Mouse (Mus musculus) neural tube, embryonic 11.5 days (tissue): Measurements from ENCODE around the gene Arap2. TPM values are rescaled to one million over a fixed set of nuclear protein-coding genes. Genes with fewer than 3 reads are reported as not detected.

Experiments
- ATAC-seq: fragments of 200-750 bp; cut with Nextera tagmentation; 2 replicates; pipeline ENCODE4 v1.8.0; 2017; ENCODE audit warnings: moderate number of reproducible peaks, mild to moderate bottlenecking, moderate TSS enrichment, moderate library complexity; ENCODE audit not compliant: insufficient read depth, low FRiP score, low TSS enrichment
- DNase-seq: peaks from one replicate; pipeline ENCODE4 v3.0.0-alpha.2; 2015; ENCODE audit warnings: low spot score
- H3K27ac ChIP-seq: fragments of 300-500 bp; sonication (generic); 2 replicates; pipeline ENCODE4 v1.5.1; 2014; ENCODE audit warnings: low read depth, mild to moderate bottlenecking, low read length
- H3K27me3 ChIP-seq: fragments of 300-500 bp; sonication (generic); 2 replicates; pipeline ENCODE4 v1.6.1; 2014; ENCODE audit warnings: mild to moderate bottlenecking, low read length, mixed read lengths; ENCODE audit not compliant: control insufficient read depth, insufficient read depth
- H3K36me3 ChIP-seq: fragments of 300-500 bp; sonication (generic); 2 replicates; pipeline ENCODE4 v1.6.1; 2014; ENCODE audit warnings: mild to moderate bottlenecking, low read length, moderate library complexity, mixed read lengths; ENCODE audit not compliant: control insufficient read depth, insufficient read depth
- H3K4me1 ChIP-seq: fragments of 300-500 bp; sonication (generic); 2 replicates; pipeline ENCODE4 v1.6.1; 2014; ENCODE audit warnings: low read length, mixed read lengths; ENCODE audit not compliant: control insufficient read depth, insufficient read depth
- H3K4me2 ChIP-seq: fragments of 300-500 bp; sonication (generic); 2 replicates; pipeline ENCODE4 v1.6.1; 2014; ENCODE audit warnings: low read depth, mild to moderate bottlenecking, moderate library complexity
- H3K4me3 ChIP-seq: fragments of 300-500 bp; sonication (generic); 2 replicates; pipeline ENCODE4 v1.5.1; 2014; ENCODE audit warnings: low read depth, low read length
- H3K9ac ChIP-seq: fragments of 300-500 bp; sonication (generic); 2 replicates; pipeline ENCODE4 v1.6.1; 2014; ENCODE audit warnings: mild to moderate bottlenecking, low read length
- H3K9me3 ChIP-seq: fragments of 300-500 bp; sonication (generic); 2 replicates; pipeline ENCODE4 v1.6.1; 2016; ENCODE audit warnings: low read length; ENCODE audit not compliant: control insufficient read depth
- WGBS: fragments of 180-500 bp; shearing (Covaris S2); extraction: QIAGEN DNeasy Blood & Tissue Kit; methylation state at CpG from one replicate; pipeline ENCODE4 v1.1.7; 2014; 5-methylcytosine and 5-hydroxymethylcytosine counted together
- polyA plus RNA-seq: library from polyadenylated mRNA; unstranded; fragments of >200 nt; fragmentation: Nextera tagmentation; extraction: Ambion mirVana; gene quantifications from 2 replicates; pipeline ENCODE4 v1.2.1, GENCODE M21; 2014

Arap2 gene
- polyA plus RNA-seq, result 0.77 and 1.8 TPM in 2 replicates

DNA sequence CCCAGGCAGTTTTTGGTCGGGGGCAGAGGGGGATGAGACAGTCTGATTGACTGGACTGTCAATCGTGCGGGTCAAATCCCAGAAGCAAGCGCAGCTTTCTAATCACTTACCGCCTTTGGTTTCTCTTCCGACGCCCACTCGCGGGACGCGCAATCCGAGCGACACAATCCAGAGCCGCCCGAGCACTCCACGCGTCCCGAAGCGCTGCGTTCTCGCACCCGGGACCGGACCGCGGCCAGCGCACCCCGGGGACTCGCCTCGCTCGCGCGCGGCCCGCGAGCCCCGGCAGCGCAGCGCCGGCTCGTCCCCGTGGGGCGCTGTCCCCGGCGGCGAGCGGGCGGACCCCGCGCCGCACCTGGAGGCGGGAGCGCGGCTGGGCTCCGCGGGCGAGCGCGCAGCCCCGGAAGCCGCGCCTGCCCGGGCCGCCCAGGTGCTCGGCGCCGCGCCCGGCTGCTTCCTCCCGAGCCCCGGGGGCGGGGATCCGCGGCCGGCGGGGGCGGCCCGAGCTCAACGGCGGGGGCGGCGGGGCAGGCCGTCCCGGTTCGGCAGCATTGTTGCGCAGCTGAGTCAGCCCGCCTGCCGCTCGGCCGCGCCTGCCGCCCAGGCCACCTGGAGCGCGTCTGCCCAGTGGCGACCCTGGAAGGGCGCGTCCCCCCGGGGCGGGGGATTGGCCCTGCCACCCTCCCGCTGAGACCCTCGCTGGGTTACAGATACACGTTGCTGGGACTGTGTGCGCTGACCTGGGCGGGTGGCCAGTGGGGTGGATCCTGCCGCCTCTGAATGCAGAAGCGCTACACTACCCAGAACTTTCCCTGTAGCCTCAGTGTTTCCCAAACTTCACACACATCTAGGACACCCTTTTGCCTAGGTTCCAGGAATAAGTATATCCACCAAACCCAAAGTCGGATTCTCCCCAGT lies at the start of gene Arap2:
Gene Arap2 (minus strand): TSS at position 376 of the 918 bp plus-strand sequence.
- Histone ChIP-seq H3K36me3 (no peaks in the 10 kb centered on the region), H3K4me2 (peak within 1 kb of the TSS; percentile 83), H3K4me3 (peak within 1 kb of the TSS; percentile 65), H3K9ac (peak within 1 kb of the TSS; percentile 56), H3K9me3 (no peaks in the 10 kb centered on the region), H3K27ac (no peak within 1 kb of the TSS), H3K27me3 (no peaks in the 10 kb centered on the region), H3K4me1 (no peaks in the 10 kb centered on the region; the same call in 1 of the 2 replicates)
- under 1% methylated on average over 87 of the region's 106 CpGs for WGBS
- peak; percentile 73 for ATAC-seq
- peak; percentile 36 for DNase-seq

DNA sequence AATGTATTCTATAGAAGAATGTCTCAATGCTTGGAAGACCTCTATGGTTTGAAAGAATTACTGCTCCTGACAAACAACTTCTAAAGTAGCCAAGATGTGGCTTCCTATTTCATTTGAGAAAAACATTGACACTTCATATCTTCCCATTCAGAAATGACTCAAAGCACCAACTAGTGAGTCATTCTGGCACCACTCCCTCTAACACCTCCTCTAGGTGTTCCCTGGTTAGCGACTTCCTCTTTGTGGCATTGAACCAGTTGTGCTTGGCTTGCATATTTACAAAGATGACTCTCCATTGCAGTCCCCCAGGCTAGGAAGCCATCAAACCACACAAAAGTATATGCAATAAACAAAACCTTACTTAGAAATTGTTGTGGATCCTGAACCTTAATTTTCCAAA lies 49.8 kb upstream of the Arap2 start:
- no peak overlapping the region for H3K27ac ChIP-seq
- H3K36me3 ChIP-seq, result no peaks in the 10 kb centered on the region
- no peak for ATAC-seq
- H3K4me2 ChIP-seq, result no peak overlapping the region
- H3K4me3 ChIP-seq, result no peak overlapping the region
- DNase-seq, result no peak
- WGBS, result 84% methylated on average over 1 of the region's 1 CpGs
- H3K9me3 ChIP-seq, result no peaks in the 10 kb centered on the region
- H3K9ac ChIP-seq, result no peak overlapping the region
- no peaks in the 10 kb centered on the region for H3K4me1 ChIP-seq
- no peaks in the 10 kb centered on the region for H3K27me3 ChIP-seq

DNA sequence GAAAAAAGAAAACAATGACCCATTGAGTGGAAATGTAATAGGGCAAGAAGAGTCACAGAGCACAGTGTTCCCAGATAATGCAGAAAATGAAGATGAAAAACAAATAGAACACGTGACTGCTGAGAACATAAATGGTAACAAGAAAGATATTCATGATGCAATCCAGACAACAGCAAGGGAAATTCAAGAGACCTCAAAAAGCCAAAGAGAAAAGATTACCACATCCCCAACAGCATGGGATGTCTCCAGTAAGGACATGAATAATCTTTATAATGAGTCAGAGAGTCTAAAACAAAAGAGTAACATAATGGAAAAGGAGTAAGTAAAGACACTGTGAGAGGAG lies 48.1 kb upstream of the Arap2 start:
- Histone ChIP-seq H3K9ac (no peak overlapping the region), H3K4me2 (no peak overlapping the region), H3K27me3 (no peaks in the 10 kb centered on the region), H3K36me3 (no peaks in the 10 kb centered on the region), H3K4me1 (no peaks in the 10 kb centered on the region), H3K4me3 (no peak overlapping the region), H3K9me3 (no peaks in the 10 kb centered on the region), H3K27ac (no peak overlapping the region)
- 53% methylated on average over 1 of the region's 1 CpGs for WGBS
- peak; percentile 26 for ATAC-seq
- DNase-seq, result no peak

DNA sequence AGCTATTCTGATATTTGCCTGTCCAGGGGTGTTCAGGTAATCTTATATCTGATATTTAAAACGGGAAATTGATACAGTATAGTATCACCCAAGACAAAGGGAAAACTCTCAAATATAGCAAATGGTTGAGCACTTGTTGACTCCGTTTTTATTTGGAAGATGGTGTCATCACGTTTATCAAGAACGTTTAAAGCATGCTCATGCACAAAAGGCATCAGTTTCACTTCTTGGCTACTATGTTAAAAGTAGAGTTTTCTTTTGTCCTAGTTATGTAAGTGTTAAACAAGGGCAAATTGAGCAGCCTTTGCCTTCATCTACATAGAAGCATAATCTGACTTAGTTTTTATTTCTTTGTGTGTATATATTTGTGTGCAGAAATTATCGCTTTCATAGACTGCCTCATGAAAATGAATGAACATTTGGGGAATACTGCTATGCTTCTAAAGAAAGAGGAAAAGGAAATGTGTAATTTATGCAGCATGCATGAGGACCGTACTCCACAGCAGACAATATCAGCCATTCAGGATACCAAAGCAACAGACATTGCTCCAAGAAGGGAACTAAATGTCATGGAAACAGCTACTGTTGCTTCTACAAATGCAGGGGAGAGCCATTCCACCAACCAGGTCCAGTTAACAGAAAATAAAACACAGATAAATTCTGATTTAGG lies 47.6 kb upstream of the Arap2 start, which contains the start of gene Dthd1:
Gene Dthd1 (plus strand): TSS at position 422 of the 670 bp plus-strand sequence.
- no peaks in the 10 kb centered on the region for H3K9me3 ChIP-seq
- no peak within 1 kb of the TSS for H3K4me3 ChIP-seq
- H3K4me2 ChIP-seq, result no peak within 1 kb of the TSS
- 70% methylated on average over 6 of the region's 6 CpGs for WGBS
- DNase-seq (peak; percentile 12), ATAC-seq (peak; percentile 77)
- H3K36me3 ChIP-seq, result no peaks in the 10 kb centered on the region
- no peaks in the 10 kb centered on the region for H3K4me1 ChIP-seq
- no peak within 1 kb of the TSS for H3K9ac ChIP-seq
- no peak within 1 kb of the TSS for H3K27ac ChIP-seq
- no peaks in the 10 kb centered on the region for H3K27me3 ChIP-seq

DNA sequence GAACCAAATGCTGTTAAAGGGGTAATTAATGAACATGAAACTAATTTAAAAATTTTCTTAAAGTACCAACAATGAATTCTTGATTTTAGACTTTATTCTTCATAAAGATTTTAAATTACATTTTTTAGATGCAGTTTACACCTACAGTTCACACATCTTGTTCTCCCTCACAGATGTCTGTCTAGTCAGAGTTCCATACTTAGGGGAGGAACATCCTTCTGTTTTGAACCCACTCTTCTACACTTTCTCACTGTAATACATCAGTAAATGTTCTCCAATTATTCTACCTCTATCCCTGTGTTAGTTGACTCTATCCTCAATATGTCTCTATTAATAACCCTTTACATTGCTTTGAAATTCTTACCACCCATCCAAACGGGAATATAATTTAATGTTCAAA lies 26.8 kb upstream of the Arap2 start:
- DNase-seq, result no peak
- H3K36me3 ChIP-seq, result no peaks in the 10 kb centered on the region
- WGBS, result 84% methylated on average over 1 of the region's 1 CpGs
- H3K9ac ChIP-seq, result no peak overlapping the region
- no peaks in the 10 kb centered on the region for H3K9me3 ChIP-seq
- ATAC-seq, result no peak
- no peak overlapping the region for H3K27ac ChIP-seq
- H3K27me3 ChIP-seq, result no peaks in the 10 kb centered on the region
- H3K4me2 ChIP-seq, result no peak overlapping the region
- no peaks in the 10 kb centered on the region for H3K4me1 ChIP-seq
- no peak overlapping the region for H3K4me3 ChIP-seq

DNA sequence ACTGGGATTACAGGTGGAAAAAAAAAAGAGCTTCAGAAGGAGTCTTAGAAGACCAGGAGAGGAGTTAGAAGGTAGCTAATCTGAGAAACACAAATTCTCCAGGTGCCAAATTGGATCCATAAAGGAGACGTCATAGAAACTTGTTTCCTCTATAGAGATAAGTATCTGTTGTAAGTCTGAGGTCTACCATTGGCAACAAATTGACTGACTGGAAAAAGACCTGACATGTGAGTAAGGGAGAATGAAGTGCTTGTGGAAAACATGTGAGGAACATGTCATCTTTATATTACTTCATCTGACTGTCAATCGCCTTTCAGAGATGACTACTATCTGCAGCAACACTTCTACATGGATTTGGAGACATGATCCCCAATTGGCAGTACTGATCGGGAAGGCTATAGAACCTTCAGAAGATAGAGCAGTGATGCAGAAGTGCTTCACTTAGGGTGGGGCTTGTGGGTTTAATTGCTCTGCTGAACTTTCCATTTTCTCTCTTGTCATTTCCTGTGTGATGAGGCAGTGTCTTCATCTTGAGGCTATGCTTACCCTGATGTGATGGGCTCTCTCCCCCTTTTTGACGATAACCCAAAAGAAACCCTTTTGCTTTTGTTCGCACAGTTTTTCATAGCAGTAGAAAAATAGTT lies 25.1 kb upstream of the Arap2 start:
- DNase-seq (no peak), ATAC-seq (no peak)
- H3K36me3 ChIP-seq, result no peaks in the 10 kb centered on the region
- H3K4me2 ChIP-seq, result no peak overlapping the region
- H3K27ac ChIP-seq, result no peak overlapping the region
- no peak overlapping the region for H3K4me3 ChIP-seq
- no peaks in the 10 kb centered on the region for H3K9me3 ChIP-seq
- WGBS, result 96% methylated on average over 5 of the region's 5 CpGs
- no peak overlapping the region for H3K9ac ChIP-seq
- no peaks in the 10 kb centered on the region for H3K4me1 ChIP-seq
- no peaks in the 10 kb centered on the region for H3K27me3 ChIP-seq

DNA sequence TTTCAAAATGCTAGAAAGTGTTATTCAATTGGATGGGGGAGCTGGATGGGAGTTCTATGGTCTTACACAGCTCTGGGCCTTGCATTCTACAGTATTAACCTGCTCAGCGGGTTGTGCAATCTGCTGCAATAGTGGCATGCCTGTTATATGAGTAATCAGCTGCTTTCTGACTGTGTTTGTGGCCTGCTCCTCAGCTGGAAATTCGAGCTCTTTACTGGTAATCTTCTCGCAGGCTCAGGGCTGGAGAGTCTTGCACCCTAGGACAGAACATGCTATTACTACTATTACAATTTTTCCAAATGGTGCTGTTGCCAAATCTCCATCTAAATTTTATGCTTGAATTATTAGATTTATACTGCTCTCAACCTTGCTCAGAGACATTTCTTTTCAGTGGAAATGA lies 20.9 kb upstream of the Arap2 start:
- ATAC-seq, result no peak
- 88% methylated on average over 3 of the region's 3 CpGs for WGBS
- Histone ChIP-seq H3K4me1 (no peaks in the 10 kb centered on the region), H3K9me3 (no peaks in the 10 kb centered on the region), H3K4me2 (no peak overlapping the region), H3K27ac (no peak overlapping the region), H3K36me3 (no peaks in the 10 kb centered on the region), H3K9ac (no peak overlapping the region), H3K27me3 (no peaks in the 10 kb centered on the region), H3K4me3 (no peak overlapping the region)
- DNase-seq, result no peak

DNA sequence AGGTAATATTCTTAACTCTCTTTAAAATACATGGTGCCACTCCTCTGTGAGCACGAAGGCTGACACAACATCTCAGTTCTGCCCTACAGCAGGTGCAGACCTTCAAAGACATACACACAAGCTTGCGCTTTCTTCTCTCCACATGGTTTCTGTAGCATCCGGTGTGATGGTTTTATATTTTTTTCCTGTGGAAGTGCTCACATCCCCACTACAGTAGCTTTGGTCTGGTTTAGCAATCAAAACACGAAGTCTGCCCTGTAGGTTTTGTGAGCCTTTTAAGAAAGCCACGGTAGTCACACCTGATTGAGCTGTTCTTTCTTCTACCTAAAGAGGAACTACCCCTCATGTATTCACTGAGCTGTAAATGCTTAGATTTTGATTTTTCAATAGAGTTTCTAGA lies 12.7 kb upstream of the Arap2 start:
- no peaks in the 10 kb centered on the region for H3K9me3 ChIP-seq
- no peaks in the 10 kb centered on the region for H3K4me1 ChIP-seq
- no peak overlapping the region for H3K4me2 ChIP-seq
- H3K4me3 ChIP-seq, result no peak overlapping the region
- H3K36me3 ChIP-seq, result no peaks in the 10 kb centered on the region
- H3K27me3 ChIP-seq, result no peaks in the 10 kb centered on the region
- H3K9ac ChIP-seq, result no peak overlapping the region
- 85% methylated on average over 5 of the region's 5 CpGs for WGBS
- DNase-seq, result no peak
- ATAC-seq, result no peak
- H3K27ac ChIP-seq, result no peak overlapping the region
